Mouse (Mus musculus): Measurements from ENCODE around the gene Scel. TPM values are rescaled to one million over a fixed set of nuclear protein-coding genes. Genes with fewer than 3 reads are reported as not detected.

Gene Scel
- total RNA-seq, 1 experiment from 2014 or later, result 2.1 TPM

- no peak for ATAC-seq (ENCODE audit: extremely low read depth, insufficient number of reproducible peaks, low FRiP score, poor library complexity, severe bottlenecking)
Measured at GRCm38 (mm10) chr14:103552379-103552778, 39.2 kb downstream of the Scel start.

- no peak for ATAC-seq (ENCODE audit: extremely low read depth, insufficient number of reproducible peaks, low FRiP score, poor library complexity, severe bottlenecking)
Measured at GRCm38 (mm10) chr14:103556609-103557008, 43.5 kb downstream of the Scel start.

- ATAC-seq (ENCODE audit: extremely low read depth, insufficient number of reproducible peaks, low FRiP score, poor library complexity, severe bottlenecking), result no peak
Measured at GRCm38 (mm10) chr14:103561383-103562096, 48.4 kb downstream of the Scel start.

- ATAC-seq (ENCODE audit: extremely low read depth, insufficient number of reproducible peaks, low FRiP score, poor library complexity, severe bottlenecking), result no peak
Measured at GRCm38 (mm10) chr14:103567957-103568356, 54.8 kb downstream of the Scel start.

- no peak for ATAC-seq (ENCODE audit: extremely low read depth, insufficient number of reproducible peaks, low FRiP score, poor library complexity, severe bottlenecking)
Measured at GRCm38 (mm10) chr14:103568433-103568832, 55.3 kb downstream of the Scel start.

GRCm38 (mm10) chr14:103571598-103572320 lies 58.6 kb downstream of the Scel start:
- no peak for ATAC-seq (ENCODE audit: extremely low read depth, insufficient number of reproducible peaks, low FRiP score, poor library complexity, severe bottlenecking)

- ATAC-seq (ENCODE audit: extremely low read depth, insufficient number of reproducible peaks, low FRiP score, poor library complexity, severe bottlenecking), result no peak
Measured at GRCm38 (mm10) chr14:103575854-103576253, 62.7 kb downstream of the Scel start.

- no peak for ATAC-seq (ENCODE audit: extremely low read depth, insufficient number of reproducible peaks, low FRiP score, poor library complexity, severe bottlenecking)
Measured at GRCm38 (mm10) chr14:103577011-103577410, 63.9 kb downstream of the Scel start.

- ATAC-seq (ENCODE audit: extremely low read depth, insufficient number of reproducible peaks, low FRiP score, poor library complexity, severe bottlenecking), result no peak
Measured at GRCm38 (mm10) chr14:103586662-103587061, 73.5 kb downstream of the Scel start.

- ATAC-seq (ENCODE audit: extremely low read depth, insufficient number of reproducible peaks, low FRiP score, poor library complexity, severe bottlenecking), result no peak
Measured at GRCm38 (mm10) chr14:103587208-103587900, 74.2 kb downstream of the Scel start.

- ATAC-seq (ENCODE audit: extremely low read depth, insufficient number of reproducible peaks, low FRiP score, poor library complexity, severe bottlenecking), result no peak
Measured at GRCm38 (mm10) chr14:103589819-103590218, 76.7 kb downstream of the Scel start.

- ATAC-seq (ENCODE audit: extremely low read depth, insufficient number of reproducible peaks, low FRiP score, poor library complexity, severe bottlenecking), result no peak
Measured at GRCm38 (mm10) chr14:103595870-103596269, 82.7 kb downstream of the Scel start.

GRCm38 (mm10) chr14:103608063-103608462 lies 94.9 kb downstream of the Scel start:
- ATAC-seq (ENCODE audit: extremely low read depth, insufficient number of reproducible peaks, low FRiP score, poor library complexity, severe bottlenecking), result no peak

- no peak for ATAC-seq (ENCODE audit: extremely low read depth, insufficient number of reproducible peaks, low FRiP score, poor library complexity, severe bottlenecking)
Measured at GRCm38 (mm10) chr14:103613573-103614271, 100.6 kb downstream of the Scel start.

- ATAC-seq (ENCODE audit: extremely low read depth, insufficient number of reproducible peaks, low FRiP score, poor library complexity, severe bottlenecking), result no peak
Measured at GRCm38 (mm10) chr14:103614272-103614587, 101.1 kb downstream of the Scel start.

- ATAC-seq (ENCODE audit: extremely low read depth, insufficient number of reproducible peaks, low FRiP score, poor library complexity, severe bottlenecking), result no peak
Measured at GRCm38 (mm10) chr14:103619756-103620155, 106.6 kb downstream of the Scel start.

- no peak for ATAC-seq (ENCODE audit: extremely low read depth, insufficient number of reproducible peaks, low FRiP score, poor library complexity, severe bottlenecking)
Measured at GRCm38 (mm10) chr14:103621207-103621606, 108.1 kb downstream of the Scel start.

- no peak for ATAC-seq (ENCODE audit: extremely low read depth, insufficient number of reproducible peaks, low FRiP score, poor library complexity, severe bottlenecking)
Measured at GRCm38 (mm10) chr14:103626100-103626499, 113.0 kb downstream of the Scel start.

- ATAC-seq (ENCODE audit: extremely low read depth, insufficient number of reproducible peaks, low FRiP score, poor library complexity, severe bottlenecking), result no peak
Measured at GRCm38 (mm10) chr14:103629639-103630364, 116.7 kb downstream of the Scel start.
